Mouse (Mus musculus): ENCODE measurements around the gene Nfasc. TPM values are rescaled to one million over a fixed set of nuclear protein-coding genes. Genes with fewer than 3 reads are reported as not detected.

The Nfasc gene
- polyA plus RNA-seq, 1 experiment from 2014 or later, result 0.02 TPM

DNA sequence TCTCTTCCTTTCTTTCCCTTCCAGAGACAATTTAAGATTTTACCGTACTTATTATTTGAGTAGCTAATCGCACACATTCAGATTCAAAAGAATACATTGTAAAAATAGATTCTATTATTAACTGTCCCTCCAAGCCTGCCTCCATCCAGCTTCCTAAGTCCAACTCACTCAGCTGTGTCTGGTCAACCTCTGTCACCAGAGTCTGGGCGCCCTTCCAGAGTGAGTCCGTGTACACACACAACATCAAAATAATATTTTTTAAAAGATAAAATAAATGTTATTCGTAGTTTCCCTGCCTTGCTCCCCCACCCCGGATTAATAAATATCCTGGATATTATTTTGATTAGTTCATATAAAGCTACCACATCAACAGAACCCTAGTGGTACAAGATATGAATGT is 72.4 kb downstream of the Nfasc start:
- H3K27ac ChIP-seq (ENCODE audit: low read length), result no peak overlapping the region
- H3K9me3 ChIP-seq (replicated peaks; ENCODE audit: control insufficient read depth, low read length), result no peaks in the 10 kb centered on the region
- no peaks in the 10 kb centered on the region for H3K27me3 ChIP-seq (ENCODE audit: control insufficient read depth, insufficient read depth, low read depth, low read length)
- no peak overlapping the region for H3K4me2 ChIP-seq (ENCODE audit: low read depth, low read length)
- H3K4me1 ChIP-seq (ENCODE audit: control insufficient read depth, low read depth, low read length), result no peaks in the 10 kb centered on the region
- no peak overlapping the region for H3K4me3 ChIP-seq (ENCODE audit: low read depth, low read length)
- H3K9ac ChIP-seq (ENCODE audit: low read depth, low read length), result no peak overlapping the region
- H3K36me3 ChIP-seq (ENCODE audit: control insufficient read depth, insufficient read depth), result no peaks in the 10 kb centered on the region
- ATAC-seq (ENCODE audit: low read depth), result no peak
- WGBS (ENCODE audit: insufficient replicate concordance), result 66% methylated on average over 6 of the region's 6 CpGs

- no peak for ATAC-seq (ENCODE audit: low read depth)
- no peak overlapping the region for H3K9ac ChIP-seq (ENCODE audit: low read depth, low read length)
- no peak overlapping the region for H3K4me2 ChIP-seq (ENCODE audit: low read depth, low read length)
- no peak overlapping the region for H3K27ac ChIP-seq (ENCODE audit: low read length)
- H3K4me1 ChIP-seq (ENCODE audit: control insufficient read depth, low read depth, low read length), result no peaks in the 10 kb centered on the region
- no peaks in the 10 kb centered on the region for H3K9me3 ChIP-seq (replicated peaks; ENCODE audit: control insufficient read depth, low read length)
- H3K36me3 ChIP-seq (ENCODE audit: control insufficient read depth, insufficient read depth), result no peaks in the 10 kb centered on the region
- H3K27me3 ChIP-seq (ENCODE audit: control insufficient read depth, insufficient read depth, low read depth, low read length), result no peaks in the 10 kb centered on the region
- H3K4me3 ChIP-seq (ENCODE audit: low read depth, low read length), result no peak overlapping the region
- WGBS (ENCODE audit: insufficient replicate concordance), result 29% methylated on average over 4 of the region's 4 CpGs
Observed at GRCm38 (mm10) chr1:132660354-132660753, 81.2 kb downstream of the Nfasc start.

GRCm38 (mm10) chr1:132659604-132660003 is 82.0 kb downstream of the Nfasc start:
- ATAC-seq (ENCODE audit: low read depth), result no peak
- Histone ChIP-seq H3K4me2 (ENCODE audit: low read depth, low read length) (no peak overlapping the region), H3K9ac (ENCODE audit: low read depth, low read length) (no peak overlapping the region), H3K4me1 (ENCODE audit: control insufficient read depth, low read depth, low read length) (no peaks in the 10 kb centered on the region), H3K9me3 (replicated peaks; ENCODE audit: control insufficient read depth, low read length) (no peaks in the 10 kb centered on the region), H3K27ac (ENCODE audit: low read length) (no peak overlapping the region), H3K4me3 (ENCODE audit: low read depth, low read length) (no peak overlapping the region), H3K36me3 (ENCODE audit: control insufficient read depth, insufficient read depth) (no peaks in the 10 kb centered on the region), H3K27me3 (ENCODE audit: control insufficient read depth, insufficient read depth, low read depth, low read length) (no peaks in the 10 kb centered on the region)
- WGBS (ENCODE audit: insufficient replicate concordance), result 21% methylated on average over 3 of the region's 3 CpGs

- WGBS (ENCODE audit: insufficient replicate concordance), result 50% methylated on average over 6 of the region's 6 CpGs
- Histone ChIP-seq H3K4me1 (ENCODE audit: control insufficient read depth, low read depth, low read length) (no peaks in the 10 kb centered on the region), H3K9me3 (replicated peaks; ENCODE audit: control insufficient read depth, low read length) (no peaks in the 10 kb centered on the region), H3K27me3 (ENCODE audit: control insufficient read depth, insufficient read depth, low read depth, low read length) (no peaks in the 10 kb centered on the region), H3K9ac (ENCODE audit: low read depth, low read length) (no peak overlapping the region), H3K4me2 (ENCODE audit: low read depth, low read length) (no peak overlapping the region), H3K4me3 (ENCODE audit: low read depth, low read length) (no peak overlapping the region), H3K36me3 (ENCODE audit: control insufficient read depth, insufficient read depth) (no peaks in the 10 kb centered on the region), H3K27ac (ENCODE audit: low read length) (no peak overlapping the region)
- no peak for ATAC-seq (ENCODE audit: low read depth)
Observed at GRCm38 (mm10) chr1:132655611-132656010, 86.0 kb downstream of the Nfasc start.

GRCm38 (mm10) chr1:132654769-132655168 is 86.8 kb downstream of the Nfasc start:
- H3K9ac ChIP-seq (ENCODE audit: low read depth, low read length), result no peak overlapping the region
- no peaks in the 10 kb centered on the region for H3K4me1 ChIP-seq (ENCODE audit: control insufficient read depth, low read depth, low read length)
- no peak overlapping the region for H3K27ac ChIP-seq (ENCODE audit: low read length)
- H3K4me2 ChIP-seq (ENCODE audit: low read depth, low read length), result no peak overlapping the region
- H3K36me3 ChIP-seq (ENCODE audit: control insufficient read depth, insufficient read depth), result no peaks in the 10 kb centered on the region
- no peaks in the 10 kb centered on the region for H3K9me3 ChIP-seq (replicated peaks; ENCODE audit: control insufficient read depth, low read length)
- WGBS (ENCODE audit: insufficient replicate concordance), result 61% methylated on average over 9 of the region's 9 CpGs
- H3K27me3 ChIP-seq (ENCODE audit: control insufficient read depth, insufficient read depth, low read depth, low read length), result no peaks in the 10 kb centered on the region
- no peak for ATAC-seq (ENCODE audit: low read depth)
- H3K4me3 ChIP-seq (ENCODE audit: low read depth, low read length), result no peak overlapping the region

DNA sequence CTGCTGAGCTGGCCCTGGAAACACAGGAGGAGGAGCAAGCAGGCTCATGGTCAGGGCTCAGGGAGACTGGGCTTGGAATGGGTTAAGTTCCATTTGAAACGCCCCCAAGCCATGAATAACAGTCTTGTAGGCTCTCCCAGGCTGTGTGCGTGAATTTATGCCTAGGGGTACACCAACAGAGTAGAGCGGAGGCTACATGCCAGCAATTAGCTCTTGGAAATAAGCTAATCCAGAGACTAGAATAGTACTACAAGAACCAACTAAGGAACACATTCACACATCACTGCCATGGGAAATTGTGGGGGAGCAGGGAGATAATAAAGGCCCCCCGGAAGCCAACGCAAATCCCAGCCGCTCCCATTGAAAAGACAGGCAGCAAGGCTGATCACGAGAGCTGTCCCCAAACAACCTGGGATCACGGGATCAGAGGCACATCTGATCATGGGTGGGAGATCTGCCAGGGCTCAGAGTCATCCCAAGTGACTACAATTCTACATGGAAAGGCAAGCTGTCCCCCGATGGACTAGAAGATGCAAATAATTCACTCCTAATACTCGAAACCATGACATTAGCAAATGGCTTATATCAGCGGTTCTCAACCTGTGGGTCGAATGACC is 87.6 kb downstream of the Nfasc start:
- no peak for ATAC-seq (ENCODE audit: low read depth)
- Histone ChIP-seq H3K36me3 (ENCODE audit: control insufficient read depth, insufficient read depth) (no peaks in the 10 kb centered on the region), H3K4me3 (ENCODE audit: low read depth, low read length) (no peak overlapping the region), H3K4me2 (ENCODE audit: low read depth, low read length) (no peak overlapping the region), H3K4me1 (ENCODE audit: control insufficient read depth, low read depth, low read length) (no peaks in the 10 kb centered on the region), H3K27me3 (ENCODE audit: control insufficient read depth, insufficient read depth, low read depth, low read length) (no peaks in the 10 kb centered on the region), H3K9ac (ENCODE audit: low read depth, low read length) (no peak overlapping the region), H3K9me3 (replicated peaks; ENCODE audit: control insufficient read depth, low read length) (no peaks in the 10 kb centered on the region), H3K27ac (ENCODE audit: low read length) (no peak overlapping the region)
- 70% methylated on average over 12 of the region's 12 CpGs for WGBS (ENCODE audit: insufficient replicate concordance)

- no peak for ATAC-seq (ENCODE audit: low read depth)
Observed at GRCm38 (mm10) chr1:132653161-132653560, 88.4 kb downstream of the Nfasc start.

GRCm38 (mm10) chr1:132650680-132651079 is 90.9 kb downstream of the Nfasc start:
- Histone ChIP-seq H3K9ac (ENCODE audit: low read depth, low read length) (no peak overlapping the region), H3K4me2 (ENCODE audit: low read depth, low read length) (no peak overlapping the region), H3K4me3 (ENCODE audit: low read depth, low read length) (no peak overlapping the region), H3K36me3 (ENCODE audit: control insufficient read depth, insufficient read depth) (no peaks in the 10 kb centered on the region), H3K27ac (ENCODE audit: low read length) (no peak overlapping the region), H3K4me1 (ENCODE audit: control insufficient read depth, low read depth, low read length) (no peaks in the 10 kb centered on the region), H3K27me3 (ENCODE audit: control insufficient read depth, insufficient read depth, low read depth, low read length) (no peaks in the 10 kb centered on the region), H3K9me3 (replicated peaks; ENCODE audit: control insufficient read depth, low read length) (no peaks in the 10 kb centered on the region)
- 64% methylated on average over 9 of the region's 9 CpGs for WGBS (ENCODE audit: insufficient replicate concordance)
- no peak for ATAC-seq (ENCODE audit: low read depth)

More at GRCm38 (mm10) chr1:132653161-132653560, 88.4 kb downstream of the Nfasc start:
- Histone ChIP-seq H3K9me3 (replicated peaks; ENCODE audit: control insufficient read depth, low read length) (no peaks in the 10 kb centered on the region), H3K4me1 (ENCODE audit: control insufficient read depth, low read depth, low read length) (no peaks in the 10 kb centered on the region), H3K4me2 (ENCODE audit: low read depth, low read length) (no peak overlapping the region), H3K36me3 (ENCODE audit: control insufficient read depth, insufficient read depth) (no peaks in the 10 kb centered on the region), H3K4me3 (ENCODE audit: low read depth, low read length) (no peak overlapping the region), H3K27me3 (ENCODE audit: control insufficient read depth, insufficient read depth, low read depth, low read length) (no peaks in the 10 kb centered on the region), H3K9ac (ENCODE audit: low read depth, low read length) (no peak overlapping the region), H3K27ac (ENCODE audit: low read length) (no peak overlapping the region)
- WGBS (ENCODE audit: insufficient replicate concordance), result 76% methylated on average over 9 of the region's 9 CpGs

- H3K9me3 ChIP-seq (replicated peaks; ENCODE audit: control insufficient read depth, low read length), result no peaks in the 10 kb centered on the region
- H3K9ac ChIP-seq (ENCODE audit: low read depth, low read length), result no peak overlapping the region
- no peak overlapping the region for H3K27ac ChIP-seq (ENCODE audit: low read length)
- H3K4me1 ChIP-seq (ENCODE audit: control insufficient read depth, low read depth, low read length), result no peaks in the 10 kb centered on the region
- H3K27me3 ChIP-seq (ENCODE audit: control insufficient read depth, insufficient read depth, low read depth, low read length), result no peaks in the 10 kb centered on the region
- WGBS (ENCODE audit: insufficient replicate concordance), result 43% methylated on average over 6 of the region's 6 CpGs
- no peak overlapping the region for H3K4me3 ChIP-seq (ENCODE audit: low read depth, low read length)
- H3K4me2 ChIP-seq (ENCODE audit: low read depth, low read length), result no peak overlapping the region
- no peaks in the 10 kb centered on the region for H3K36me3 ChIP-seq (ENCODE audit: control insufficient read depth, insufficient read depth)
- ATAC-seq (ENCODE audit: low read depth), result no peak
Observed at GRCm38 (mm10) chr1:132647958-132648357, 93.6 kb downstream of the Nfasc start.

Data from liver, embryonic 16.5 days (tissue).